Mouse (Mus musculus) lung, adult 2 months (tissue): ENCODE results near the gene Tfip11. TPM values are rescaled to one million over a fixed set of nuclear protein-coding genes. Genes with fewer than 3 reads are reported as not detected.

Experiments used
- DNase-seq: peaks from one replicate; pipeline ENCODE4 v3.0.0; 2022
- H3K4me1 ChIP-seq: fragments of 200-500 bp; 2 replicates; pipeline ENCODE4 v1.6.1; 2011; ENCODE audit warnings: low read length; ENCODE audit not compliant: control insufficient read depth, insufficient read depth
- H3K4me3 ChIP-seq: fragments of 200-500 bp; replicated peaks from 2 replicates; pipeline ENCODE3; 2011; ENCODE audit warnings: low read depth, mild to moderate bottlenecking, control low read depth, low read length; ENCODE audit errors: extremely low read depth
- CTCF ChIP-seq: fragments of 200-500 bp; IDR thresholded peaks from 2 replicates; pipeline ENCODE4 v1.5.1; 2011; ENCODE audit warnings: mild to moderate bottlenecking, low read length, control low read depth; ENCODE audit not compliant: insufficient read depth
- POLR2A ChIP-seq: fragments of 200-500 bp; IDR thresholded peaks from 2 replicates; pipeline ENCODE4 v1.6.1; 2011; ENCODE audit warnings: low read depth, mild to moderate bottlenecking, control low read depth, low read length, borderline replicate concordance; ENCODE audit errors: extremely low read depth
- WGBS: fragments of 180-500 bp; shearing (Covaris S2); methylation state at CpG from one replicate; pipeline ENCODE4 v1.1.7; 2018; 5-methylcytosine and 5-hydroxymethylcytosine counted together
- polyA plus RNA-seq: library from polyadenylated mRNA; depleted of rRNA; stranded (reverse); fragments of >200 nt; gene quantifications from 2 replicates; pipeline ENCODE4 v1.2.3, GENCODE M21; 2012

The Tfip11 gene
- polyA plus RNA-seq, 1 experiment: 36.2 TPM

- 33% methylated on average over 9 of the region's 9 CpGs for WGBS
- Histone ChIP-seq H3K4me1 (peaks cover 63% of the 10 kb centered on the region), H3K4me3 (no peak overlapping the region)
- TF ChIP-seq CTCF: no peak
- TF ChIP-seq POLR2A: no peak
- no peak for DNase-seq
Measured at GRCm38 (mm10) chr5:112282780-112283482, 43.2 kb upstream of the Tfip11 start.

DNA sequence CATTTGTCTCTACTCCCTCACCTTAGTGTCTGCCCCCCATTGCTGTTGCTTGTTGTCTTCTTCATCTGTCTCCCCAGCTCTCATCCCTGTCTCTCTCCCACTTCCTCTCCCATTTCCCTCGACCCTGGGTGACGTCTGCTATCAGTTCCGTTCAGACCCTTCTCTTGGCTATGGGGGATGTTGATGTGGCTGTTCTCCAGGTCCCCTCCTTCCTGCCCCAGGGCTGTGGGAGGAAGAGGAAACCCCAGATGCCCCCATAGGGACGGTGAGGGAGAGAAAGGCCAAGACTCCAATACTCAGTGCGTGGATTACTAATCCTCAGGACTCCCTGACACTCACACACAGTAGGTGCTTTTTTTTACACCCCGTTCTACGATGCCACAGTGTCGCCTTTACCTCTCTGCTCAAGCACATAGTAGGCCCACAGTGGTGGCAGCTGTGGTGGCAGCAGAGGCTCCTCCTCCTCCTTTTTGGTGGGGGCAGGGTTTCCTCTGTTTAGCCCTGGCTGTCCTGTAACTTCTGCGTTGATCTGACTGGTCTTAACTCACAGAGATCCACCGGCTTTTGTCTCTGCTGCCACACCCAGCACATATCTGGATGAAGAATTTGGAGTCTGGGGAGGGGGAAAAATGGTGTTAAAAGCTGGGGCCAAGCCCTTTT lies 42.5 kb upstream of the Tfip11 start:
- DNase-seq: no peak
- TF ChIP-seq CTCF: no peak
- TF ChIP-seq POLR2A: no peak
- 45% methylated on average over 10 of the region's 10 CpGs for WGBS
- Histone ChIP-seq H3K4me3 (no peak overlapping the region), H3K4me1 (peaks cover 64% of the 10 kb centered on the region)

- Histone ChIP-seq H3K4me1 (peaks cover 62% of the 10 kb centered on the region), H3K4me3 (no peak overlapping the region)
- no peak for DNase-seq
- TF ChIP-seq CTCF (no peak), POLR2A (no peak)
- 36% methylated on average over 7 of the region's 7 CpGs for WGBS
Measured at GRCm38 (mm10) chr5:112284203-112284582, 42.0 kb upstream of the Tfip11 start.

GRCm38 (mm10) chr5:112285548-112286085 lies 40.5 kb upstream of the Tfip11 start:
- TF ChIP-seq POLR2A (no peak), CTCF (no peak)
- 62% methylated on average over 7 of the region's 7 CpGs for WGBS
- DNase-seq: no peak
- Histone ChIP-seq H3K4me1 (peaks cover 59% of the 10 kb centered on the region), H3K4me3 (no peak overlapping the region)

DNA sequence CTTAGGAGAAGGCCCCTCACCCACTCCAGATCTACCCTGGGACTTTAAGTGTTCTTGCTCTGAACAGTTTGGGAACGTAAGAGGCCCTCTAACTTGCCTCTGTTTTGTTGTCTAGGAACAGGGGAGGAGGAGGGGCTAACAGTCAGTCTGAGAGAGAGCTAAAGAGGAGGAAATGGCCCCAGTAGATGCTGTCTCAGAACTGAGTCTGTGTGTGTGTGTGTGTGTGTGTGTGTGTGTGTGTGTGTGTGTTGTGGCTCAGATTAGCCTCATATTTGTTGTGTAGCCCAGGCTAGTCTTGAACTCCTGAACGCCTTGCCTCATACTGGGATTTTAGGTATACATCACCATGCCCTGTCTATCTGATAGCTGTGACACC lies 39.6 kb upstream of the Tfip11 start:
- WGBS: 49% methylated on average over 2 of the region's 2 CpGs
- TF ChIP-seq POLR2A (no peak), CTCF (no peak)
- H3K4me1 ChIP-seq: peaks cover 62% of the 10 kb centered on the region
- no peak overlapping the region for H3K4me3 ChIP-seq
- no peak for DNase-seq

GRCm38 (mm10) chr5:112286984-112287641 lies 39.0 kb upstream of the Tfip11 start:
- WGBS: 48% methylated on average over 11 of the region's 11 CpGs
- Histone ChIP-seq H3K4me3 (no peak overlapping the region), H3K4me1 (peaks cover 62% of the 10 kb centered on the region)
- TF ChIP-seq CTCF (no peak), POLR2A (no peak)
- DNase-seq: no peak

DNA sequence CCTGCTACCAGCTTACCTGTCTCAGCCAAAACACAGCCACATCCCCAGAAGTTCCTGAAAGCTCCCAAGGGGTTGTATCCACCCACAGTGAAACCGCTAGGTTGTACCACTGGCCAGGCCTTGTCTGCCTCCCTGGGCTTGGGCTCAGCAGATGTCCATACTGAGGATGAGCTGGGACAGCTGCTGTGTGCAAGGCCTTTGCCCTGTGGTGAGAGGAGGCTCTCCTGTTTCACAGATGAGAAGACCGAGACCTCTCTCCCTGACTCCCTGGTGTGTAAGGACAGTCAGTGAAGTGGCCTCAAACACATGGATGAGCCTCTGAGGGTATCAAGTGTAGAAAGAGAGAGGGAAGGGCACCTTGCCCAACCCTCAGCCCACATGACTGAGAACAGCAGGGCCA lies 38.5 kb upstream of the Tfip11 start:
- H3K4me1 ChIP-seq: peaks cover 63% of the 10 kb centered on the region
- 70% methylated on average over 2 of the region's 2 CpGs for WGBS
- no peak for DNase-seq
- H3K4me3 ChIP-seq: no peak overlapping the region
- TF ChIP-seq POLR2A (no peak), CTCF (no peak)

DNA sequence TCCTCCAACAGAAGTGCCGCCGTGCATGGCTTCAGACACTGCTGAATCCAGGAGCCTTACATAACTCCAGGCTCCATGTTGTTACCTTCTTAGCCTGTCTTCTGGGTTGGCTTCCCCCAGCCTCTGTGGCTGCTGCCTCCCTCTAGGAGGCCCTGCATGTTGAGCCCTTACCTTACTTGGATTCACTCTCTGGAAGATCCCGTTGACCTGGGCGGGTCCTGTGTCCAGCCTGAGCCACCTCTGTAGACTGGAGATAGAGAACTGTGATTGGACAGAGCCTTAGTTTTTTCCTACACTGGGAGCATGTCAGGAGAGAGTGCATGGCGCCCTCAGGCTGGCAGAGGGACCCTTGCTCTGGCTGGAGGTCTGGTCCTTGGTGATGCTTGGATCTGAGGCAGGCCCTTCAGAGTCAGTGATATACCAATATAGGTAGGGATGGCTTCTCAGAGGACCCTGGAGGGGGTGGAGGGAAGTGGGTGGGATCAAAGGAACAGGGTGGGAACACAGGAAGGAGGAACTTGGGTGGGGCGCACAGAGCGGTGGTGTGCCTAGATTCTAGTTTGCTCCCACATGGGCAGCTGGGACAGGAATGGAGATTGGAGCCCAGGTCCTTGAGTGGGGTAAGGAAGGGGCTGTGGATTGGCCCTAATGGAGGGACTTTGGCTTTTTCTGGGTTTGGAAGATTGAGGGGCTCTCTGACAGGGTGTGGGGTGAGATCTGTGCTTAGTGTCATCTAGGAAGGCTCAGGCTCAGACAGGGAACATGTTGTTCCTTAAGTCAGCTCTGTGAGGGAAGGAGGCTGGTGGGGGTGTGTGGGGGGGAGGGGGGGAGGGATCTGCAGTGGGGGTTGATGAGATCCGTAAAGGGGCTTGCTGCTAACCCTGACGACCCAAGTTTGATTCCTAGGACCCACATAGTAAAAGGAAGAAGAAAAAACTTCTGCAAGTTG lies 37.7 kb upstream of the Tfip11 start:
- H3K4me1 ChIP-seq: peaks cover 61% of the 10 kb centered on the region
- TF ChIP-seq POLR2A: peak; percentile 59; the same call in 1 of the 2 replicates
- TF ChIP-seq CTCF: no peak
- 49% methylated on average over 9 of the region's 9 CpGs for WGBS
- peak overlapping the region; percentile 79 for H3K4me3 ChIP-seq
- no peak for DNase-seq

GRCm38 (mm10) chr5:112289236-112289635 lies 36.9 kb upstream of the Tfip11 start:
- TF ChIP-seq CTCF (no peak), POLR2A (no peak)
- Histone ChIP-seq H3K4me3 (peak overlapping the region; percentile 79), H3K4me1 (peaks cover 55% of the 10 kb centered on the region)
- WGBS: 28% methylated on average over 6 of the region's 8 CpGs
- no peak for DNase-seq
